Mouse (Mus musculus): ENCODE results near the gene Med15.

DNA sequence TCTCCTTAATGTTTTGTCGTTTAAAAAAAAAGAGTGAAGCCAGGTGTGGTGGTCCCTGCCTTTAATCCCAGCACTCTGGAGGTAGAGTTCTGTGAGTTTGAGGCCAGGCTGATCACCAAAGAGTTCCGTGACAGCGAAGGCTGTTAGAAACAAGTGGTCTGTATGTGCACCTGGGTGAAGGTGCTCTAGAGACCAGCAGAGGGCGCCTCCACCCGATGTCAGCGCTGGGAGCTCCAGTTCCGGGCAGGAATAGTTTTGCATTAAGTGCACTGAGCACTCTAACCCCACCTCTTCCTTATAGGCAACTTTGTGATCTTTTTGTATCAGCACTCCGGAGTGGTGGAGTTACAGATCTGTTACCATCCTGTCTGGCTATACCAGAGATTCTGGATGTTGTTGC lies 28.0 kb upstream of the Med15 start:
- TF ChIP-seq CTCF (IDR thresholded peaks at IDR 0.05; ENCODE audit: low read depth), result peak; percentile 54
- TF ChIP-seq EP300 (IDR thresholded peaks at IDR 0.05; ENCODE audit: low read depth), result no peak
